Mouse (Mus musculus) macrophage (primary cell): Measurements from ENCODE around the gene Cars2. TPM values are rescaled to one million over a fixed set of nuclear protein-coding genes. Genes with fewer than 3 reads are reported as not detected.

ENCODE experiments used
- polyA plus RNA-seq: library from polyadenylated mRNA; stranded (reverse); fragments of 250-400 nt; gene quantifications from 3 replicates; pipeline ENCODE4 v1.2.4, GENCODE M21; 2018; ENCODE audit warnings: inconsistent platforms

The Cars2 gene
- polyA plus RNA-seq, 1 experiment from 2014 or later: 9.9 TPM

Other genes with a start within 250 kb of the Cars2 start
- gene Col4a2, start 238.0 kb downstream of the Cars2 start, polyA plus RNA-seq: 0.16 to 0.59 TPM (median 0.19 TPM) in 3 replicates
- gene Col4a1, start 238.0 kb downstream of the Cars2 start, polyA plus RNA-seq: 0.39 to 0.96 TPM (median 0.86 TPM) in 3 replicates
- gene Rab20, start 72.1 kb downstream of the Cars2 start, polyA plus RNA-seq: 31.9 to 52.1 TPM (median 35.7 TPM) in 3 replicates
- 30.7 to 40.1 TPM (median 32.9 TPM) in 3 replicates for gene Naxd, start 53.3 kb downstream of the Cars2 start, polyA plus RNA-seq
- 20.1 to 29.4 TPM (median 21.5 TPM) in 3 replicates for gene Ing1, start 4.8 kb upstream of the Cars2 start, polyA plus RNA-seq
- gene Ankrd10, start 85.0 kb upstream of the Cars2 start, polyA plus RNA-seq: 4.2 to 13.7 TPM (median 11.4 TPM) in 3 replicates
- gene 1700016D06Rik, start 150.3 kb upstream of the Cars2 start, polyA plus RNA-seq: not detected in 3 replicates
- gene Arhgef7, start 176.9 kb upstream of the Cars2 start, polyA plus RNA-seq: 45.4 to 121 TPM (median 50.2 TPM) in 3 replicates